Mouse (Mus musculus): Measurements from ENCODE around the gene Slc15a5. TPM values are rescaled to one million over a fixed set of nuclear protein-coding genes. Genes with fewer than 3 reads are reported as not detected.

The Slc15a5 gene
- polyA plus RNA-seq, 1 experiment from 2014 or later: not detected

DNA sequence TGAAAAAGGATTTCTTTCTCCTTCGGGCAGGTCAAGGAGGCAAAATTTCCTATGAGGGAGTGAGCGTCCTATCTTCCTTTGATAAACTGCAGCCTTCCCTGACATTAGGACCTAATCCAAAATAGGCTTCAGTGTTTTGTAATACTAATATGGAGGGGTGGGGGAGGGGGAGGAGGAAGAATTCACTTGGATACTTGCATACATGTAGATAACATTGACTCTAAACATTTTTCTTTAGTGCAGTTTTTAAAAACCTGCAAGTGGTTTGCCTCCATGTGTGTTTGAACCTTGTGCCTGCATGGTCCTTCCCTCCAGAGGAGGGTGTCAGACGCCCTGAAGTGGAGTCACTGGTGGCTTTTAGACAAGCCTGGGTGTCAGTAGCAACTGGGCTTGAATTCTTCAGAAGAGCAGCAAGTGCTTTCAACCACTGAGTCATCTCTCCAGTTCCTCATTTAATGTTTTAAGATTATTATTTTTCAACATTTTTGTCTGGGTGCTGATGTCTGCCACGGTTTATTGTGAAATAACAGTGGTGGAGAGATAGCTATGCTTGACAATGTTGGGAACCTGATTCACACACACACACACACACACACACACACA, 8.1 kb downstream of the Slc15a5 start:
- Histone ChIP-seq H3K9me3 (replicated peaks; ENCODE audit: control insufficient read depth, low read length) (no peaks in the 10 kb centered on the region), H3K4me3 (ENCODE audit: low read length) (no peak overlapping the region), H3K27me3 (ENCODE audit: control insufficient read depth, insufficient read depth, low read length) (no peaks in the 10 kb centered on the region), H3K36me3 (ENCODE audit: control insufficient read depth, insufficient read depth) (no peaks in the 10 kb centered on the region), H3K4me2 (ENCODE audit: low read depth, low read length) (no peak overlapping the region), H3K27ac (ENCODE audit: low read length) (no peak overlapping the region), H3K9ac (ENCODE audit: low read length) (no peak overlapping the region), H3K4me1 (ENCODE audit: control insufficient read depth, insufficient read depth, low read length) (no peaks in the 10 kb centered on the region; the same call in 1 of the 2 replicates)
- ATAC-seq (replicated peaks; ENCODE audit: extremely low read depth, insufficient read depth, low FRiP score): no peak
- 55% methylated on average over 4 of the region's 4 CpGs for WGBS

DNA sequence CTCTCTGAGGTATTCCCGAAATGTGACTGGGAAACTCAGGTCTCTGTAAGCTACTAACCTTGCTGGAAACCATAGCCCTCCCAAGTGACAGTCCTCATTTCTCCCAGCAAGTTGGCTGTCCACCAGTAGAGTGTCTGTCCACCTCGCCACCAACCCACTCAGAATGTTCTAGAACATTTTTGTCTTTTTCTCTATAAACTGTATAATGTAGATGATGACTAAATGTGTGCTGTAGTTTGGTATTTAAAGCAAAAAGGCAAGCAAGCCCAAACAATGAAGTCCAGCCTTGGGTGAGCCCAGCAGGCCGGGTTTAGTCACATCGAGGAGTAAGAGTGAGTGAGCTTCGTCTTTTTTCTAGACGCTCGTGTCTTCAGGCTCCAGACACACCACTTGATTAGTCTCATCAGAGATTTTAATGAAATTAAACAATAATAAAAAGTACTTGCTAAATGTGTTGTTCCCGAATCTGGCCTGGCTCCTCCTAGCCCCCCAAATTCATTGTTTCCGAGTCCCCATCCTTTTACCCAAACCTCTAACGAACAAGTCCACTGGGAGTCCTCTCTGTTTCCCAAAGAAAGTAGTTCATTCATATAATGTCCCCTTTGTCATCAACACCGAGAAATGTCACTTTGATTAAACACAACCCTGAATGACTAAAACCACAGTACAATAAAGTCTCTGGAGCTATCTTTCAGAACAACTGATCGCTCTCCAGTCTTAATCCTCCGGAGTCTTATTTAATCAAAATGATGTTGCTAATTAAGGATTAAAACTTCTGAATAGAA, 8.8 kb downstream of the Slc15a5 start:
- H3K4me2 ChIP-seq (ENCODE audit: low read depth, low read length): no peak overlapping the region
- no peaks in the 10 kb centered on the region; the same call in 1 of the 2 replicates for H3K4me1 ChIP-seq (ENCODE audit: control insufficient read depth, insufficient read depth, low read length)
- H3K4me3 ChIP-seq (ENCODE audit: low read length): no peak overlapping the region
- 81% methylated on average over 13 of the region's 13 CpGs for WGBS
- no peaks in the 10 kb centered on the region for H3K36me3 ChIP-seq (ENCODE audit: control insufficient read depth, insufficient read depth)
- no peak overlapping the region for H3K27ac ChIP-seq (ENCODE audit: low read length)
- H3K9ac ChIP-seq (ENCODE audit: low read length): no peak overlapping the region
- H3K27me3 ChIP-seq (ENCODE audit: control insufficient read depth, insufficient read depth, low read length): no peaks in the 10 kb centered on the region
- no peaks in the 10 kb centered on the region for H3K9me3 ChIP-seq (replicated peaks; ENCODE audit: control insufficient read depth, low read length)
- ATAC-seq (replicated peaks; ENCODE audit: extremely low read depth, insufficient read depth, low FRiP score): no peak

- no peak overlapping the region for H3K4me2 ChIP-seq (ENCODE audit: low read depth, low read length)
- H3K27me3 ChIP-seq (ENCODE audit: control insufficient read depth, insufficient read depth, low read length): no peaks in the 10 kb centered on the region
- H3K9ac ChIP-seq (ENCODE audit: low read length): no peak overlapping the region
- no peaks in the 10 kb centered on the region for H3K36me3 ChIP-seq (ENCODE audit: control insufficient read depth, insufficient read depth)
- no peak overlapping the region for H3K27ac ChIP-seq (ENCODE audit: low read length)
- ATAC-seq (replicated peaks; ENCODE audit: extremely low read depth, insufficient read depth, low FRiP score): no peak
- no peak overlapping the region for H3K4me3 ChIP-seq (ENCODE audit: low read length)
- no peaks in the 10 kb centered on the region; the same call in 1 of the 2 replicates for H3K4me1 ChIP-seq (ENCODE audit: control insufficient read depth, insufficient read depth, low read length)
- 88% methylated on average over 10 of the region's 10 CpGs for WGBS
- no peaks in the 10 kb centered on the region for H3K9me3 ChIP-seq (replicated peaks; ENCODE audit: control insufficient read depth, low read length)
These were observed 9.8 kb downstream of the Slc15a5 start for GRCm38 (mm10) chr6:138069921-138070320.

DNA sequence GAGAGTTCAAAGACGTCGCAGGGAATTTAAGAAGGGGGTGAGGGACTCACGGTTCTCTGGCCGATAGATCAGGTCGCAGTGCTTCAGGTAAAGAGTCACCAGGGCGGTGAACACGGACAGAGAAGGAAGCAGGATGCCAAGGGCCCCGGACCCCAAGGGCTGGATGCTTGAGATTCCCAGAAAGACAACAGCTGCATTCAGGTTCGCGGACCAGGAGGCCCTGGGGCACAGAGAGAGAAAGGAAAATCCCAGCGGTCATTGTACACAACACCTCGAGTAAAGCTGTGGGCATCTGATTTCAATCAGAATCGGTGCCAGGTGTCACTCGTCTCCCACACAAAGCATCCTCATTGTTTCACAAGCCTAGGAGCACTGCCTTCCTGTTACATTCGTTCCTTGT, 24.1 kb downstream of the Slc15a5 start:
- no peak overlapping the region for H3K4me2 ChIP-seq (ENCODE audit: low read depth, low read length)
- no peak for ATAC-seq (replicated peaks; ENCODE audit: extremely low read depth, insufficient read depth, low FRiP score)
- H3K27ac ChIP-seq (ENCODE audit: low read length): no peak overlapping the region
- H3K9ac ChIP-seq (ENCODE audit: low read length): no peak overlapping the region
- no peaks in the 10 kb centered on the region for H3K4me1 ChIP-seq (ENCODE audit: control insufficient read depth, insufficient read depth, low read length)
- 32% methylated on average over 15 of the region's 15 CpGs for WGBS
- H3K27me3 ChIP-seq (ENCODE audit: control insufficient read depth, insufficient read depth, low read length): no peaks in the 10 kb centered on the region
- no peaks in the 10 kb centered on the region for H3K36me3 ChIP-seq (ENCODE audit: control insufficient read depth, insufficient read depth)
- no peaks in the 10 kb centered on the region for H3K9me3 ChIP-seq (replicated peaks; ENCODE audit: control insufficient read depth, low read length)
- H3K4me3 ChIP-seq (ENCODE audit: low read length): no peak overlapping the region

GRCm38 (mm10) chr6:138054956-138055355, 24.8 kb downstream of the Slc15a5 start:
- no peak overlapping the region for H3K9ac ChIP-seq (ENCODE audit: low read length)
- 78% methylated on average over 12 of the region's 12 CpGs for WGBS
- H3K4me2 ChIP-seq (ENCODE audit: low read depth, low read length): no peak overlapping the region
- H3K27me3 ChIP-seq (ENCODE audit: control insufficient read depth, insufficient read depth, low read length): no peaks in the 10 kb centered on the region
- no peaks in the 10 kb centered on the region for H3K9me3 ChIP-seq (replicated peaks; ENCODE audit: control insufficient read depth, low read length)
- no peaks in the 10 kb centered on the region for H3K36me3 ChIP-seq (ENCODE audit: control insufficient read depth, insufficient read depth)
- no peak overlapping the region for H3K4me3 ChIP-seq (ENCODE audit: low read length)
- ATAC-seq (replicated peaks; ENCODE audit: extremely low read depth, insufficient read depth, low FRiP score): no peak
- H3K4me1 ChIP-seq (ENCODE audit: control insufficient read depth, insufficient read depth, low read length): no peaks in the 10 kb centered on the region
- H3K27ac ChIP-seq (ENCODE audit: low read length): no peak overlapping the region

GRCm38 (mm10) chr6:138054166-138054565, 25.6 kb downstream of the Slc15a5 start:
- 46% methylated on average over 1 of the region's 1 CpGs for WGBS
- Histone ChIP-seq H3K4me2 (ENCODE audit: low read depth, low read length) (no peak overlapping the region), H3K9ac (ENCODE audit: low read length) (no peak overlapping the region), H3K4me1 (ENCODE audit: control insufficient read depth, insufficient read depth, low read length) (no peaks in the 10 kb centered on the region), H3K4me3 (ENCODE audit: low read length) (no peak overlapping the region), H3K27ac (ENCODE audit: low read length) (no peak overlapping the region), H3K9me3 (replicated peaks; ENCODE audit: control insufficient read depth, low read length) (no peaks in the 10 kb centered on the region), H3K27me3 (ENCODE audit: control insufficient read depth, insufficient read depth, low read length) (no peaks in the 10 kb centered on the region), H3K36me3 (ENCODE audit: control insufficient read depth, insufficient read depth) (no peaks in the 10 kb centered on the region)
- no peak for ATAC-seq (replicated peaks; ENCODE audit: extremely low read depth, insufficient read depth, low FRiP score)

DNA sequence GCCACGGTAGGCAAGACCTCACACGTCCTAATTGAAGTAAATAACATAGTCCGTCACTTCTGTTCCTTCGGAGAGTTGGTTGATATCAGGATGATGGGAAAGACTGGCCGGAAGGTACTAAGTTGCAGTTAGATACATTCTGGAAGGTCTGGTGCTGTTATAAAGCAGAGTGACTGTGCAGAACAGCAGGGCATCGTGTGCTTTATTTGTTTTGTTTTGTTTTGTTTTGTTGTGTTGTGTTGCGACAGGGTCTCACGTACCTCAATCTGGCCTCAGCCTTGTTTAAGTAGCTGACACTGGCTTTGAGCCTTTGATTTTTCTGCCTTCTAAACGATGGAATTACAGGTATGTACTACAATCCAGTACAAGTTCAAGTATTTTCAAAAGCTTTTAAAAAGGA, 26.0 kb downstream of the Slc15a5 start:
- H3K9me3 ChIP-seq (replicated peaks; ENCODE audit: control insufficient read depth, low read length): no peaks in the 10 kb centered on the region
- no peak overlapping the region for H3K9ac ChIP-seq (ENCODE audit: low read length)
- H3K27me3 ChIP-seq (ENCODE audit: control insufficient read depth, insufficient read depth, low read length): no peaks in the 10 kb centered on the region
- no peak overlapping the region for H3K4me3 ChIP-seq (ENCODE audit: low read length)
- H3K4me2 ChIP-seq (ENCODE audit: low read depth, low read length): no peak overlapping the region
- ATAC-seq (replicated peaks; ENCODE audit: extremely low read depth, insufficient read depth, low FRiP score): no peak
- no peaks in the 10 kb centered on the region for H3K4me1 ChIP-seq (ENCODE audit: control insufficient read depth, insufficient read depth, low read length)
- no peaks in the 10 kb centered on the region for H3K36me3 ChIP-seq (ENCODE audit: control insufficient read depth, insufficient read depth)
- 76% methylated on average over 9 of the region's 9 CpGs for WGBS
- no peak overlapping the region for H3K27ac ChIP-seq (ENCODE audit: low read length)

GRCm38 (mm10) chr6:138045364-138045763, 34.4 kb downstream of the Slc15a5 start:
- 80% methylated on average over 2 of the region's 2 CpGs for WGBS
- ATAC-seq (replicated peaks; ENCODE audit: extremely low read depth, insufficient read depth, low FRiP score): no peak
- Histone ChIP-seq H3K9me3 (replicated peaks; ENCODE audit: control insufficient read depth, low read length) (peaks cover 5% of the 10 kb centered on the region; the same call in 1 of the 2 replicates), H3K4me2 (ENCODE audit: low read depth, low read length) (no peak overlapping the region), H3K4me1 (ENCODE audit: control insufficient read depth, insufficient read depth, low read length) (no peaks in the 10 kb centered on the region), H3K9ac (ENCODE audit: low read length) (no peak overlapping the region), H3K4me3 (ENCODE audit: low read length) (no peak overlapping the region), H3K27ac (ENCODE audit: low read length) (no peak overlapping the region), H3K36me3 (ENCODE audit: control insufficient read depth, insufficient read depth) (no peaks in the 10 kb centered on the region), H3K27me3 (ENCODE audit: control insufficient read depth, insufficient read depth, low read length) (no peaks in the 10 kb centered on the region)

DNA sequence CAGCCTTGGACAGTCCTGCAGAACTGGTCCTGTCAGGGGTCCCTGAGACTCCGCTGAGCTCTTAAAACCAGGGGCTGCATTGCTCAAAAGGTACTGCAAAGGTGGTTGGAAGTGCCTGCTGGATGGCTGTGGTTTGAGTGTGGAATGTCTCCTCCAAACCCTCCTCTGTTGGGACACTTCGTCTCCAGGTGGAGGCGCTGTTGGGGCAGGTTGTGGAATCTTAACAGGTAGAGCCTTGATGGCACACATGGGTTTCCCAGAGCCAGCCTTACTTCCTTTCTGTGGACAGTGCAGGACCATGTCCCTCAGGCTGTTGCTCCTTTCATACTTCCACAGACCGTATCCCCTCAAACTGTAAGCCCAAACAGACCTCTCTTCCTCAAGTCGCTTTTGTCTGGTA, 36.8 kb downstream of the Slc15a5 start:
- 89% methylated on average over 5 of the region's 5 CpGs for WGBS
- ATAC-seq (replicated peaks; ENCODE audit: extremely low read depth, insufficient read depth, low FRiP score): no peak

More for the DNA sequence above, 36.8 kb downstream of the Slc15a5 start:
- Histone ChIP-seq H3K27me3 (ENCODE audit: control insufficient read depth, insufficient read depth, low read length) (no peaks in the 10 kb centered on the region), H3K27ac (ENCODE audit: low read length) (no peak overlapping the region), H3K4me3 (ENCODE audit: low read length) (no peak overlapping the region), H3K9ac (ENCODE audit: low read length) (no peak overlapping the region), H3K4me2 (ENCODE audit: low read depth, low read length) (no peak overlapping the region), H3K4me1 (ENCODE audit: control insufficient read depth, insufficient read depth, low read length) (no peaks in the 10 kb centered on the region), H3K36me3 (ENCODE audit: control insufficient read depth, insufficient read depth) (no peaks in the 10 kb centered on the region), H3K9me3 (replicated peaks; ENCODE audit: control insufficient read depth, low read length) (peaks cover 5% of the 10 kb centered on the region; the same call in 1 of the 2 replicates)
